Mouse (Mus musculus) gastrocnemius, postnatal 25 days (tissue): ENCODE measurements around the gene Ffar3. TPM values are rescaled to one million over a fixed set of nuclear protein-coding genes. Genes with fewer than 3 reads are reported as not detected.
"Not testable (repeated sequence)": the region's sequence is repeated elsewhere in the genome, so short reads cannot be mapped to it uniquely, and the experiment has no call there.

Experiments
- DNase-seq: peaks from one replicate; pipeline ENCODE4 v3.0.0; 2022
- total RNA-seq, 2 experiments: library from RNA; stranded (reverse); gene quantifications; 1 replicate in 1 of 2; 2 replicates in 1 of 2; pipeline ENCODE4 v1.2.3; 2021

The Ffar3 gene
- total RNA-seq, 2 experiments from 2014 or later = not detected

DNA sequence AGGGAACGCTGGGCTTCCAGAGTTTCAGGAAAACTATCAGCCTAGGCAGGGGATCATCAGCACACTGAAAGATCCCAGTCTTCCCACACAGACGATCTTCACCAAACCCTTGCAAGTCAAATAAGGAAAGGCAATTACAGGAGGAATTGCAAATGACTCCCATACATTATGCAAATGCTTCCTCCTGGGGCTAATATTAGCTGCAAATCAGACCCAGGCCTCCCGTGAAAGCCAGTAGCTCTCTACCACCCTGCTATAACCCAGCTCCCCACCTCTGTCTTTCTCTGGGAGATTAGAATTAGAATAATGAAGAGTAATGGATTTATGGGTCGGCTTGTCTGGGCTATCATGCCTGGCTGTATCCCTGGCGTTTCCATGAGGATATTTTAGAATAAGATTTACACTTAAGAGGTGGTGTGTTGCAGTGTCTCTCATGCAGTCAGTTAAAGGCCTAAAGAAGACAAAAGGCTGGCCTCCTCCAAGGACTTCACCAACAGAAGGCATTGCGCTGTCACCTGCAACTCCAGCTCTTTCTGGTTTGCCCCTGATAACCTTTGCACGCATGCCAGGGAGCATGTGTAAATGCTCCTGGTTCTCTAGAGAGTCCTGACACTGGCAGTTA is 11.2 kb downstream of the Ffar3 start:
- no peak for DNase-seq

DNA sequence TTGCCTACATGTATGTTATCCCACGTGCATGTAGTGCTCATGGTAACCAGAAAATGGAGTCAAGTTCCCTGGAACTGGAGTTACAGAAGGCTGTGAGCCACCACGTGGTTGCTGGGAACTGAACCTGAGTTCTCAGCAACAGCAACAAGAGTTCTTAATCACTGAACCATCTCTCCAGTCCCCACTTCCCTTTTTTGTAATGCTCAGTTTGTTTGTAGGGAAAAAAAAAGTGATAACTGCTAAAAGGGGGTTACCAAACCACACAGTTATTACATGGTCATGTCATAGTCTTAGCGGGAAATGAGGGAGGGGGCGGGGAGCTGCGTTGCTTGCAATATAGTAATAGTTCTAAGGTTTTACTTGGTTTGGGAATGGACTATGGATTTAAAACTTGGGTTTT is 13.9 kb downstream of the Ffar3 start:
- DNase-seq = no peak

DNA sequence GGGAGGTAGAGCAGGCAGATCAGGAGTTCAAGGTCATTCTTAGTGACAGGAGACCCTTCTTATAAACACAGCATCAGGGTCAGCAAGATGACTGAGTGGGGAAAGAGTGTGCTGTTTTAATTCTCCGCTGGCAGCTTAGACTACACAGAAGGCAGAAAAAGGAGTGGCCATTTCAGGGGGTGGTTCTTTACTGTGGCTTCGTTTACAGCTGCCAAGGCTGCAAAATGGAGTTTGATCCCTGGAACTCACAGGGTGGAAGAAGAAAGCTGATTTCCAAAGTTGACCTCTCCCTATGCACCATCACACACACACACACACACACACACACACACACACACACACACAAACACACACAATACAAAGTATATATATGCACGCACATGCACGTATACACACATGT is 14.6 kb downstream of the Ffar3 start:
- DNase-seq = no peak

DNA sequence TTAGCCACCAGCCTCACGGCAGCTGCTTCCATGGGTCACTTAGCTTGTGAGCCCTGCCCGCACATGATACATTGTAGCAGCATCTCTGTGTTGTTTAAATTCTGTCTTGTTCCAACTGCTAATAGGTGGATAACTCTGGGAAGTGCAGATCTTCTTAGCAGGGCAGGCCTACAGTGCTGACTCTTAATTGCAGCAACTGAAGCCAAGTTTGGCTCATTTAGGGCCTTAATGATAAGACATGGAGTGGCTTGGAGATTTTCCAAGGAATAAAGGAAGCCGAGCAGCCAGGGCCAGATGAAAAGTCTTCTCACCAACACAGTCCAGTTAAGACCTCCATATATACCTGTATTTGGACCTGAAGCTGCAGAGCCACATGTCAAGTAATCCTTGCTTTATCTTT is 15.7 kb downstream of the Ffar3 start:
- no peak for DNase-seq

DNA sequence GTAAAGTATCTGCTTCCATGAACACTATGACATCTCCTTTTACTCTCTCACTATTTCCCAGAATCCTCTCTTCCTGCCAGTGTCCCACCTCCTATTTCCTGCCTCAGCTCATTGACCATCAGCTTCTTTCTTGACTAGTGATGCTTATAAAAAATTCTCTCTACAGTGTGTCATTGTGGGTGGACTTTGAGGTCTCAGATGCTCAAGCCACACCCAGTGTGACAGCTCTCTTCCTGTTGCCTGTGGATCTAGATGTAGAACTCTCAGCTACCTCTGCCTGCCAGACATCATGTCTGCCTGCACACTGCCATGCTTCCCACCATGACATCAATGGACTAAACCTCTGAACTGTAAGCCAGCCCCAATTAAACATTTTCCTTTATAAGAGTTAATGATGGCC is 18.7 kb downstream of the Ffar3 start:
- DNase-seq = no peak

DNA sequence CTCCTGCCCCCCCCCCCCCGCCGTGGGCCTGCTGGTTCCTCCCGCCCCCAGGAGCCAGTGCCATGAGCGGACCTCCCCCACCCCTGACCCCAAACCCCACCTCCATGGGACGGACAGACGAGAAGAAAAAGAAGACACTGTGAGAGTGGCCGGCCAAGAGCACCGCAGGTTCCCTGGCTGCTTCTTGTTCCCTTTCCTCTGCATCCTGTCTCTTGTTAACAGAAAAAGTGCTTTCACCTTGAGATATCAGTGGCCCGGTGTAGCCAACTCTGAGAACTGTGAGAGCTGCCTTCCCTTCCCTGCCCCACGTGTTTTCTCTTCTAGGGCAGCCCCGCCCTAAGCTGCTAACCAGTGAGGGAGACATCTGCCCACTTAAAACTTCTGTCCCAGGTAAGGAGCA is 23.3 kb downstream of the Ffar3 start:
- DNase-seq = not testable (repeated sequence)

DNA sequence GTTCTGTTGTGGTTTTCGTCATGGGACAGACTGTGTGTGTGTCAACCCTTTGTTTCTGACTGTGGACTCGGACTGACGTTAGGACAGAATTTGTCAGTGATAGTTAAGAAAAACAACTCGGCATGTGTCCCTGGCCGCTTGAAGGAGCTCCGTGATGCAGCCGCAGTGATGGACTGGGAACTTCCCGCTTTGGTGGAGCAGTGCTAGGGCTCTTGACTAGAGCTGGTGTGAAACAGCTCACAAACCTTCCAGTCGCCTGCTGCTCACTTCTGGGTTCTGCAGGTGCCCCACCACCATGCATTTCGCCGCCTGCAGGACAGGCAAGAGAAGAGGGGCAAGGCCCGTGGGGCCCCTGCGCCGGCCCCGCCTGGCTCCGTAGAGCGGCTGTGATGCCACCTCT is 23.7 kb downstream of the Ffar3 start:
- DNase-seq = no peak

DNA sequence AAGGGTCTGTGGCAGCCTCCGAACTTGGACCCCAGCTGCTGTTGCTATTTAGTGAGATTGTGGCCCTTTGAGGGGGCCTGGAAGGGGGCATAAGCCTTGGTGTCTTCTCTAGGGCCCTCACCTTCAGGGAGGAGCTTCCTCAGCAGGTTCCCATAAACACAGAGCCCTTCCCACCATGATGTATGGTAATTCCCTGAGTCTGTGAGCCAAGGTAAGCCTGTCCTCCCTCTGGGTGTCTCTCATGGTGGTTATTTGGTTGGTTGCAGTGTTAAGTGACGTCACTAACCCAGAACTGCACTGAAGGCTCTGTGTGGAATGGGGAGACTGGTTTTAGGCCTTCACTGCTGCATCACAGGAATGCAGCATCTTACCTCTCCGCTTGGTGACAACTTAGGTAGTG is 26.6 kb downstream of the Ffar3 start:
- DNase-seq = no peak

DNA sequence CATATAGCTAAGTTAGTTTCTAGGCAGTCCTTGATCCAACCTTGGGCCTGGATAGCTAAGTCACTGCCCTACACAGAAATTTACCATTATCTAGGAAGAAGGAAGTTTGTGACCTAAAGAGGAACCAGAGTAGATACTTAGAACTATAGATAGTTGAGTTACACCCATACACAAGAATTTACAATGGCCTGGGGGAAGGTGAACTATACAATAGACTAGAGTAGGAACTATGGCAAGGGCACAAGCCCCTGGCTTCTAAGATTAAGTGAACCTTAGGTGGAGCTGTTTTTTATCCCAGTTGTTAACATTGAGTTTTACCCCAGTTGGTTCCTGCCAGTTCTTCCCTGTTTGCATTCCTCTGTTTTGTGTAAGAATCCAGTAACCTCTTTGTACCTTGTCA is 27.1 kb downstream of the Ffar3 start:
- DNase-seq = not testable (repeated sequence)

DNA sequence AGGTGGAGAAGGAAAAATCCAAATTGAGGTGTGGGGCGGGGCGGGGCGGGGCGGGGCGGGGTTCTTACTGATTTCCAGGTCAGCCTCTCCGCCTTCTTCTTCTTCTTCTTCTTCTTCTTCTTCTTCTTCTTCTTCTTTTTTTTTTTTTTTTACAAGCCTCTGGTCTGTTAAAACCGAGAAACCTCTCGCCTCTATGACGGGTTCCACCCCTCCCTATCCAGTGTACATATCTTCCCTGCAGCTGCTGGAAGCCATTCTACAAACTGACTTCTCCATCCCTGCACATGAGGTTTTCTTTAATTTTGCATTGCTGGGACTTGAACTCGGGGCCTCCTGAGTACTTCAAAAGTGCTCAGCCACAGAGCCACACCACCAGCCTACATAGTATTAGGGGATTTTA is 29.3 kb downstream of the Ffar3 start:
- no peak for DNase-seq

DNA sequence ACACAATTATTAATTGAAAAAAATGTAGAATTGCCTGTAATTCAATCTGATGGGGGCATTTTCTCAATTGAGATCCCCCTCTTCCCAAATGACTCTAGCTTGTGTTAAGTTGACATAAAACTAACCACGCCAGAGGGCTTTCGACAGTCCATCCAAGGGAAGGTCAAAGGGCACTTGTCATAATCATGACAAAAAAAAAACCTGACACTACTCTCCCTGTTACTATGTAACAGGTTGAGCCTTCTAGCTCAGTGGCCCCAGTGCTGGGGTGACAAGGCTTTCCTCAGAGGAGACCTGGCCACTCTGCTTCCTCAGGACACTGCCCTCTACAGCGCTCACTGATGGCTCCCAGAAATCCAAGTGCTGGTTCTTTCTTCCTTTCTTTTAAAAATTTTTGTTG is 31.7 kb downstream of the Ffar3 start:
- DNase-seq = no peak

DNA sequence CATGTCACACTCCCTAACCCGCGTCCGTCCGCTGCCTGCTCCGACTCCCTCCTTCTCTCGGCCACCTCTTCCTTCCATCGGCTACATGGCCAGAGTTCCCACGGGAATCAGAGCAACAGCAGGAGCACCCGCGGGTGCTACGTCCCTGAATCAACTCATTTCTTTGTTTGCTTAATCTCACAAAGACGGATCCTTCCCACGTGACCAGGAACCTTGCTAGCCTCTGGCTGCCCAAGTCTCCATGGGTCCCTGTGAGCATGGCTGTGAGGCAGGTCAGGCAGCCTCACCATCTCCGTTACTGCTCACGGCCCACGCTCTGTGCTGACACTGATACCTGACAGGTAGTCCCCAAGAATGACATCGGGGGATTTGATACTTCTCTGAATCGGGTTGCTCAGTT is 32.3 kb downstream of the Ffar3 start, which contains the start of gene Ffar2:
TSS of gene Ffar2 (minus strand) at position 101 of the 400 bp plus-strand sequence.
- DNase-seq = no peak

DNA sequence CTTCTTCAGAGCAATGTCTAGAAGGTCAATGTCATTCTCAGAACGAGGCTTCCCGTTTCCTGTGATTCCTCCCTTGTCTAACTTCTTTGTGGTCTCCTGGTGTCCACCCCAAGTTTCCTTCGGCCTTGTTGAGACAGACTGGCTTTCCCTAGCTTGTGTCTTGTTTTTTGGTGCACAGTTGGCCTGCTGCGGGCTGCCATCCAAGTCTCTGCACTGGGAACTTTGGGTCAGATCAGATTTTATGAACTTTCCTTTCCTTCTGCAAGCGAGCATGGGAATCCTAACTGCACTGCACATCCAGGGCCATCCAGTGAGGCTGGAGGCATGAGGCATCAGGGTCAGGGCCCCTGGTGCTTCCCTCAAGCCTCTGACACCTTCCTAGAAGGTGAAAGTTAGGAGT is 34.4 kb downstream of the Ffar3 start:
- no peak for DNase-seq

DNA sequence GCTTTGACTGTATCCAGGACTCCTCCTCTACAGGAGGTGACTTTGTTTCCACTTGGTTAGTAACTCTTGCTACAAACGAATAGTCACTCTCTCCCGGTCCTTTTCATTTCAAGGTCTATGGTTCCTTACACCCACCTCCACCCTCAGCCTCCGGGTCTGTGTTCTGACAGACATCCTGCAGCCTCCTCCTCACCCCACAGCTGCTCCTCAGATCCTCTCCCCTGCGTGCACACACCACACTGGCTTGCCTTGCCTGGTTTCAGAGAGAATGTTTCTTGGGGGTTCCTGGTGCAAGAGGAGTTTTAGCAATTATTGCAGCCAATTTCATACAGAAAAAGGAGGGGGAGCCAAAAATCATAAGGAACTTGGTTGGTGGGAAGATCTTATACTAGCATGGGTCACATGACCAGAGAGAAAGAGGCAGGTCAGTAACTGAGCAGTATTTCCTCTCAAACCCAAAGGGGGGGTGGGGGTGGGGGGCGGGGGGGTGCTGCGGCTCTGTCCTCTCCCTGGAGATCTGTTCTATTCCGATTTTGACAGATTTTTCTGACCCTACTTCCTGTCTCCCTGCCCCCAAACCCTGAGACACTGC is 35.0 kb downstream of the Ffar3 start:
- no peak for DNase-seq

DNA sequence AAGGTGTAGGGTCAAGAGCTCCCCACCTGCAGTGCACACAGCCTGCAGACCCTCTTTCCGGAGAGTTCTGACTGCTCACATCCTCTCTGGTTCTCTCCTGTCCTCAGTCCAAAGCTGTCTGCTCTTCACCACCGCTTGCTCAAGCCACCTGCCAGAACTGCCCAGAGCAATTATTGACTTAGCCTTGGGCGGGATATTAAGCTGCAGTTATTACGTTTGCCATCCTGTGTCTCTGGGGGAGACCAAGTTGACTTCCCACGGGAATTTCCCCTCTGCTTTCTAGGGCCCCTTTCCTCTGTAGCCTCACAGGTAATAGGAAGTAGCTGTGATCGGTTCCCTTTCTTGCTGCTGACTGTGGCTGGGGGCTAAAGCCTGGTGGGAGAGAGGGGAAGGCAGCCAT is 35.8 kb downstream of the Ffar3 start:
- no peak for DNase-seq

DNA sequence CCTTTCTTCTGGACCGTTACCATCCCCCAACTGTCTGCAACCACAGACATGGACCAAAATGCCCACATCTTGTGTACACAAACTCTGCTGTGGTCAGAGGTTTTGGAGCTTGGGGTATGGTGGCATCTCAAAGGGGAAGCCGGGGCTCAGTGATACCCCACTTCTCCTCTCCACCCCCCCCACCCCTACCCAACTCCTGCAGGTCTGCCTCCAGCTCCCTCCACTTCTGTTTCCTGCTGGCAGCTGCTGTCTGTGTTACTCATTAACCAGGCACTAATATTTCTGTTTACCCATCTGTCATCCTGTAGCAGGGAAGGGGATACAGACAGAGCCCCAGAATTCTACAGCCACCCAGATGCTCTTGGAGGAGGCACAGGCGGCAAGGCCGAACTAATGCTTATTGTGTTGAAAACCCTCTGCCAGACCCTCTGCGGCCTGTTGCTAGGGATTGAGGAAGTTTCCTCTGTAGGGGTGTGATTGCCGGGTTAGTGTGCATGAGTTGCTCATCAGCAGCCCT is 43.6 kb downstream of the Ffar3 start:
- DNase-seq = no peak

DNA sequence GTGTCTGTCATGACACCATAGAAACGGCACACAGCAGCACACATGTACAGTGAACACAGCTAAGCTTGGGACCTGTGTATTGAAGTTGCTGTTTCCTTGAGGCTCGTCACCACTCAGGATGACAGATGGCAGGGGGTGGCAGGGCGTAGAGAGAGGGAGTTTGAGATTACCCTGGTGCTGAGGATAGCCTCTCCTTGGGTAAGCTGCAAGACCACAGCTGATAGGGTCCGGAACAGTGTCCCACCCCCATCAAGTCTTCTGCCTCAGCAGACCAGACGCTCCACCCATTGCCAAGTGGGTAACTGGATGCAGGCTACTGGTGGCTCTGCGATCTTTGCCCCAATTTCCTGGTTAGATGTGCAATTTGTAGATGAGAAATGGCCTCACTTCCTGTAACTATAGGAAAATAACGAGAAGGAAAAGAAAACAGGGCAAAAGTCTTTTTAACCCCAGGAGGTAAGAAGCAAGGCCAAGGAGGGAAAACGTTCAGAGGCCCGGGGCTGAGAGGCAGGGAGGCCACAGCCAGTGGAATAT is 44.2 kb downstream of the Ffar3 start:
- no peak for DNase-seq

DNA sequence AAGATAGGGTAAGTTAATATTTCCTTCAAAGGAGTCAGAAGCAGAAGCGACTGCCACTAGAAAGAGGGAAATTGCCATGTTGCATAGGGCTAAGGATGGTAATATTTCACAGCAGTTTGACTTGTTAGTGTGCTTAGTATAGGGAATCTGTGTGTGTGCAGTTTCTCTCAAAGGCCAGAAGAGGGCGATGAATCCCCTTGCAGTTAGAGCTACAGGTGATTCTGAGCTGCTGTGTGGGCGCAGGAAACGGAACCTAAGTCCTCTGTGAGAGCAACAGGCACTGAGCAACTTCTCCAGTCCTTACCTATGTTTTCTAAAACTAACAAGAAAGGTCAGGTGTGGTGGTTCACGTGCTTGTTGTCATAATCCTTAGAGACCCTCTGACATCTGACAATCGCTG is 45.7 kb downstream of the Ffar3 start:
- DNase-seq = no peak

DNA sequence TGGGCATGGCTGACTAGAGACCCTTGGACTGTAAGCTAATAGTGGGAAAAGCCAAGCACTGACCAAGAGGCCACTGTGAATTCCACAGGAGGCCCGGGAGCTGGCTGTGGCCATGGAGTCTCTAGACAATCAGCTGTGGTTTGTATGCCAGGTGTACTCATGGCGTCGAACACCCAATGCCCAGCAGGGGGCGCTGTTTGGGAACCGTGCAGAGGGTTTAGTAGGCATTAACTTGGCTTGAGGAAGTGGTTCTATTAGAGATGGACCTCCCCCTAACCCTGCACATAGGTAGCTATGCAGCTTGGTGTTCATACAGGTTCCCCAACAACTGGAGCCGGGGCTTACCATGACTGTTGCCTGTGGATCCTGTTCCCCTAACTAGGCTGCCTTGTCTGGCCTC is 50.1 kb downstream of the Ffar3 start:
- no peak for DNase-seq

Other genes with a start within 250 kb of the Ffar3 start
- gene Upk1a, start 243.3 kb downstream of the Ffar3 start, total RNA-seq = not detected
- gene Cox6b1, start 230.0 kb downstream of the Ffar3 start, total RNA-seq = 1,000 to 10,000 TPM; 1,459 to 1,684 TPM
- not detected for gene Etv2, start 220.3 kb downstream of the Ffar3 start, total RNA-seq
- gene Rbm42, start 205.9 kb downstream of the Ffar3 start, total RNA-seq = 10 to 100 TPM; 37.2 to 40.1 TPM
- gene Haus5, start 191.2 kb downstream of the Ffar3 start, total RNA-seq = 1 to 10 TPM; 3.5 to 5.1 TPM
- gene Pmis2, start 184.6 kb downstream of the Ffar3 start, total RNA-seq = 1 to 10 TPM; 2.3 to 3.4 TPM
- not detected for gene 2200002J24Rik, start 157.3 kb downstream of the Ffar3 start, total RNA-seq
- gene Atp4a, start 144.0 kb downstream of the Ffar3 start, total RNA-seq = under 1 TPM; 0.33 to 0.75 TPM
- 100 to 1,000 TPM; 283 to 405 TPM for gene Tmem147, start 126.6 kb downstream of the Ffar3 start, total RNA-seq
- not detected for gene Gapdhs, start 112.5 kb downstream of the Ffar3 start, total RNA-seq
- gene Sbsn, start 104.7 kb downstream of the Ffar3 start, total RNA-seq = 1 to 10 TPM; 2.3 to 5.6 TPM
- under 1 TPM; 0.43 to 0.51 TPM for gene Dmkn, start 92.4 kb downstream of the Ffar3 start, total RNA-seq
- gene Krtdap, start 68.3 kb downstream of the Ffar3 start, total RNA-seq = 1 to 10 TPM in 1 of 2 experiments, under 1 TPM in 1; 0.97 to 2.8 TPM
- gene Ffar2, start 32.4 kb downstream of the Ffar3 start, total RNA-seq = 1 to 10 TPM in 1 of 2 experiments, not detected in 1; 2.4 TPM
- gene Ffar1, start 5.4 kb upstream of the Ffar3 start, total RNA-seq = not detected
- gene Cd22, start 24.2 kb upstream of the Ffar3 start, total RNA-seq = under 1 TPM; 0.13 to 0.23 TPM
- 1 to 10 TPM; 1.1 to 1.8 TPM for gene Mag, start 58.7 kb upstream of the Ffar3 start, total RNA-seq
- not detected for gene Hamp2, start 68.5 kb upstream of the Ffar3 start, total RNA-seq
- not detected for gene Hamp, start 87.9 kb upstream of the Ffar3 start, total RNA-seq
- 10 to 100 TPM; 69.6 to 85.0 TPM for gene Usf2, start 100.6 kb upstream of the Ffar3 start, total RNA-seq
- gene Lsr, start 117.3 kb upstream of the Ffar3 start, total RNA-seq = 1 to 10 TPM in 1 of 2 experiments, under 1 TPM in 1; 0.69 to 1.1 TPM
- not detected for gene Fam187b, start 117.6 kb upstream of the Ffar3 start, total RNA-seq
- 10 to 100 TPM in 1 of 2 experiments, 1 to 10 TPM in 1; 9.5 to 13.6 TPM for gene Fxyd5, start 186.3 kb upstream of the Ffar3 start, total RNA-seq
- gene Fxyd7, start 195.3 kb upstream of the Ffar3 start, total RNA-seq = 1 to 10 TPM; 1.9 to 2.1 TPM
- gene Fxyd1, start 201.0 kb upstream of the Ffar3 start, total RNA-seq = 1,000 to 10,000 TPM; 1,050 to 1,262 TPM
- 1 to 10 TPM; 4.1 to 5.4 TPM for gene Lgi4, start 203.2 kb upstream of the Ffar3 start, total RNA-seq
- gene Fxyd3, start 220.5 kb upstream of the Ffar3 start, total RNA-seq = 1 to 10 TPM; 1.7 to 3.2 TPM